Mouse (Mus musculus): Measurements from ENCODE around the gene Wfdc3. TPM values are rescaled to one million over a fixed set of nuclear protein-coding genes. Genes with fewer than 3 reads are reported as not detected.

Gene Wfdc3
- polyA plus RNA-seq (2015; fragmentation: Illumina TruSeq; extraction: RNeasy Lipid Tissue Mini Kit (QIAGEN cat#74804); ENCODE audit: low read depth, low replicate concordance), result 3.3 TPM

DNA sequence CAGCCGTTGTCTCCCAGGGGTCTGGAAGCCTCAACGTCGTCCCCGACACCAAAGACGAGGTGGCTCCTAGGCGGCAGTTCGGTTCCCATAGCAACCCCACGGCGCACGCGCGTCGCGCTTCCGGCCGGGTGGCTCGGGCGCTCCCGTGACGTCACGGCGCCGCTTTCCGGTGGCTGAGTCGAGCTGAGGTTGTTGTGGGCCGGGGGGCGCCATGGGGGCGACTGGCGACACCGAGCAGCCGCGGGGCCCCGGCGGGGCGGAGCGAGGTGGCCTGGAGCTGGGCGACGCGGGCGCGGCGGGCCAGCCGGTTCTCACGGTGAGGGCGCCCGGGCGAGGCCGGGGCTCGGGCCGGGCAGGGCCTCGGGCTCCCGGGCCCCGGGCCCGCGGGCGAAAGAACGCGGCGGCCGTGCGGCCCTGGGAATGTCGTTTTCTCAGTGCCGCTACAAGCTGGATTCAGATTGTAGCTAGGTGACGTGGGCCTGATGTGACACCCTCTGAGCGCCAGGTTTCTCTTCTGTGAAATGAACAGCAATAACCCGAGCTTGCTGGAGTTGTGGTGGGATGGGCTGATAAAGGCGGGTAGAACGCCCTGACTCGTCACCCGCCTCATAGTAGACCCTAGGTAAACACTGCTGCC, at the start of gene Wfdc3, which contains the start of gene Dnttip1:
Gene Wfdc3 (minus strand): TSS at position 89 of the 637 bp plus-strand sequence.
Gene Dnttip1 (plus strand): TSS at position 141 of the 637 bp plus-strand sequence.

DNA sequence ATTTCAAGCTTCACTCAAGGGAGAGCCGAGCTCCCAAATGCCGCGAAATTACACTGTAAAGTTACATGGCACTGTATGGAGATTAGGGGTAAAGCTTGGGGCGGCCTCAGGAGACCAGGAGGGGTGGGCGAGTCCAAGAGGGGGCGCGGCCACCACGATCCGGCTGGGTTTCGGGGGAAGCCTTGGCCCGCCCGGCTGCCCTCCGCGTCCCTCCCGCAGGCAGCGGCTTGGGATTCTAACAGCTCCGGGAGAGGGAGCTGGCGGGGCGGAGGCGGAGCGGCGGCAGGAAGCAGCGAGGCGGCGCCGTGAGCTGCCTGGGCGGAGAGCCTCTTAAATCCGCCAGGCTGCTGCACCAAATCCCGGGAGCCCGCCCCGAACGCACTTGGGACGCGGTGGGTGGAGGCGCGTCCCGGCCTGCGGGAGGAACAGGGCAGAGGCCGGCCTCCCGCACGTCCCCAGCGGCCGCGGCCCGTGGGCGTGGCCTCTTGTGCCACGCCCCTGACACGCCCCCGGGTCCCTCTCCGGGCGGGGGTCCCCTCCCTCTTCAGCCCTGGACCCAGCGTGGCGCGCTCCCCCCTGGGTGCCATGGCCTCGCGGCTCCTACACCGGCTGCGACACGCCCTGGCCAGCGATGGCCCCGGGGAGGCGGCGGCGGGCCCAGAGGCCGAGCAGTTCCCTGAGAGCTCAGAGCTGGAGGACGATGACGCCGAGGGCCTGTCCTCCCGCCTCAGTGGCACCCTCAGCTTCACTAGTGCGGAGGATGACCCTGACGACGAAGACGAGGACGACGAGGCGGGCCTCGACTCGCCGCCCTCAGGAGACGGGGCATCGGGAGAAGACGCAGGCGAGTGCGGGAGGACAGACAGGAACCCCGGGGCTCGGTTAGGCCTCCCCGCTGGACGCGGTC, 40.0 kb upstream of the Wfdc3 start, which contains the start of gene Snx21:
Gene Snx21 (plus strand): TSS at position 343 of the 907 bp plus-strand sequence.

DNA sequence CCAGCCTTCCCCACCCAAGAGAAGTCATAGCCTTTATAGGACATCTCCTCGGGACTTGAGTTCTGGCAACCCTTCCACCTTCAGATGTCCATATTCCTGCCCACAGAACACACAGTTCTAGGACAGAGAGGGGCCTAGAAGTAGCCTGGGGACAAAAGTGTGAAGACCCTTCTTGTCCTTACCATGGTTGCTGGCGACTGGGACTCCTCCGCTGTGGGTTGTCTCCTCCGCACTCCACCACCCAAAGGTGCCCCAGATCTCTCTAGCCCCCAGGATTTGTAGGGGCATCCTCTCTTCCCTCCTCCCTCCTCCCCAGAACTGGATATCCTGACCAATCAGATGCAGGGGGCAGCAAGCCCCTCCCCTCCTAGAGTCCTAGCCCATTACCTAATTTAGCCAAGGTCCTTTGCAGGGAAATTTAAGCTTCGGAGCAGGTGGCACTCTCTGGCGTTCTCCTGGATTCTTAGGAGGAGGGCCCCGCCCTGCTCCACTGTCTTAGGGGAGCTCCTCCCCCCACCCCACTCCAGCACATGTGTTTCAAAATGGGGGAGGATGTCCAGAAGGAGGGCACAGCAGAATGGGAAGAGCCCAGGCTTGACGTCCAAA, 33.9 kb upstream of the Wfdc3 start, which contains the start of gene Tnnc2:
Gene Tnnc2 (minus strand): TSS at position 487 of the 606 bp plus-strand sequence.

DNA sequence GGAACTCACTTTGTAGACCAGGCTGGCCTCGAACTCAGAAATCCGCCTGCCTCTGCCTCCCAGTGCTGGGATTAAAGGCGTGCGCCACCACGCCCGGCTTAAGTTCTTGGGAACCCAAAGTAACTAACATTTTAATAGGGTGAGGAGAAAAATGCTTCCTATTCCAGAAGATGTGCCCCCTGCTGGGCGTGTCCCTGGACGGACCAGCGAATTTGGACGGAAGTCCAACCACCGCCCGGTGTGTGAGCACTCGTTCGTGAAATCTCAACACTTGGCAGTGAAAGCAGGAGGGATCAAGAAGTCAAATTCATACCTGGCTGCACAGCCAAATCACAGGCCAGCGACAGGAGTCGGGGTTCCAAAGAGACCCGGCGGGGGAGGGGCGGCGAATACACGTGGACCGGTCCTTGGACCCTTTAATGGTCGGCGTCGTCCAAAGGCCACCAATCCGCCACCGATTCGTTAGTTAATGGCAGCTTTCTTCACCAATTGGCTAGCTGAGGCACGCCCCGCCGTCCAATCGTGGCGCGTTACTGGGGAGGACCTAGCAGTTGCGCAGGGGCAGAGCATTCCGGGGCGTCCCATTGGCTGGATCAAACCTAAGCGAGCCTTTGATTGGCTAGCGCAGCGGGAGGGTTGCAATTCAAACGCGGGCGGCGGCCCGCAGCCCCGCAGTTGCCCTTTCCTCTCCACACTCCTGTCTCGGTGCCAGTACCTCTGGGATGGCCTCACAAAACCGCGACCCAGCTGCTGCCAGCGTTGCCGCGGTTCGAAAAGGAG, 23.7 kb upstream of the Wfdc3 start, which contains the start of gene Ube2c:
Gene Ube2c (plus strand): TSS at position 641 of the 780 bp plus-strand sequence.

DNA sequence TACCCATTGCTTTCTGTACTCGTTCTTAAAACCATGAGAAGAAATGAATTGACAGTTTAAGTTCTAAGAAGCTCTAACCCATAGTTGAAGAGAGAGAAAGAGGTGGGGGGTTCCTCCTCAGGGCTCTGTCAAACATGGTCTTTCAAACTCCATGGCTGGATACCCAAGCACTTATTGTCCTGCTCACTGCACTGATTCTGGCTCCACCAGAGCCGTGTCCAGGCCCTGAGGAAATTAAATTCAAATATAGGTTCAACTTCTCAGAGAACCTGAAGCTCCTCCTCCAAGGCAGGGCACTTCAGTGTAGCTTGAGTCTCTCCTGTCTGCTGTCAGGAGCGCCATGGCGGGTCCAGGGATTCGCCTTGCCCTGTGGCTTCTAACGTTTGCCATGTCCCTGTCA, 30.7 kb downstream of the Wfdc3 start, which contains the start of gene Spint5:
Gene Spint5 (plus strand): TSS at position 301 of the 400 bp plus-strand sequence.

DNA sequence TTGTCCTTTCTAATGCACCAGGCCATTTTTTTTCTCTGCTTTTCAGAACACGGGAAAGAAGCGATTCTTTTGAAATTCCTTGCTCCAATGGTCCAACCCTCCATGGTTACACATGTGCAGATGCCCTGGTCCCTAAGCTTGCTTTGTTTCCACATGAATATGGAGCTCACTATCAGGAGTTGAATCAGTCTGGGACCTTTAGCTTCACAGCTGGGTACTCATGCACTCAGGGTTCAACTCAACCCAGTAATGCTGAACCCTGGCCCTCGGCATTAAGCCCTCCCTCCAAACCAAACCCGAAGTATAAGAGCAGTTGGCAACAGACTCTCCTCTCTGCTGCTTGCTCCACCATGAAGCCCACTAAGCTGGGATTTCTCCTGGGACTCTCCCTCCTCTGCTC, 47.5 kb downstream of the Wfdc3 start, which contains the start of gene Spint4:
Gene Spint4 (plus strand): TSS at position 301 of the 400 bp plus-strand sequence.

DNA sequence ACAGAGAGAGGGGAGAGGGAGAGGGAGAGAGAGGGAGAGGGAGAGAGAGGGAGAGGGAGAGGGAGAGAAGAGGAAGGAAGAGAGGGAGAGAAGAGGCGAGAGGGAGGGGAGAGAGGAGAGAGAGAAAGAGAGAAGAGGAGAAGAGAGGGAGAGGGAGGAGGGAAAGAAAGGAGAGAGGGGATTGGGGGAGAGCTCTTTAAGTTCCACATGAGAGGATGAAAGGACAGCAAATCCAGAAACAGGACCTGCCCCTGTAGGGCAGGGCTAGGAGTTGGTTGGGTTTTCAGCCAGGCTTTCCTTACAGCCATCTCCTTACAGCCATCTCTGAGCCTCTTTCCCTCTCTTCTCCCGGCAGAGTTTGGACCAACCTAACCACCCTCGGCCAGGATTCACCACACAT, 60.9 kb downstream of the Wfdc3 start, which contains the start of gene Wfdc13:
Gene Wfdc13 (plus strand): TSS at position 301 of the 400 bp plus-strand sequence.

Other genes with a start within 250 kb of the Wfdc3 start
- 56.1 TPM for gene Pigt, start 248.4 kb downstream of the Wfdc3 start, polyA plus RNA-seq (2015; fragmentation: Illumina TruSeq; extraction: RNeasy Lipid Tissue Mini Kit (QIAGEN cat#74804); ENCODE audit: low read depth, low replicate concordance)
- gene Wfdc2, start 183.5 kb downstream of the Wfdc3 start, polyA plus RNA-seq (2015; fragmentation: Illumina TruSeq; extraction: RNeasy Lipid Tissue Mini Kit (QIAGEN cat#74804); ENCODE audit: low read depth, low replicate concordance), result 2.5 TPM
- not detected for gene Spint3, start 172.5 kb downstream of the Wfdc3 start, polyA plus RNA-seq (2015; fragmentation: Illumina TruSeq; extraction: RNeasy Lipid Tissue Mini Kit (QIAGEN cat#74804); ENCODE audit: low read depth, low replicate concordance)
- not detected for gene Wfdc6a, start 160.5 kb downstream of the Wfdc3 start, polyA plus RNA-seq (2015; fragmentation: Illumina TruSeq; extraction: RNeasy Lipid Tissue Mini Kit (QIAGEN cat#74804); ENCODE audit: low read depth, low replicate concordance)
- gene Eppin, start 152.3 kb downstream of the Wfdc3 start, polyA plus RNA-seq (2015; fragmentation: Illumina TruSeq; extraction: RNeasy Lipid Tissue Mini Kit (QIAGEN cat#74804); ENCODE audit: low read depth, low replicate concordance), result not detected
- not detected for gene Wfdc6b, start 132.4 kb downstream of the Wfdc3 start, polyA plus RNA-seq (2015; fragmentation: Illumina TruSeq; extraction: RNeasy Lipid Tissue Mini Kit (QIAGEN cat#74804); ENCODE audit: low read depth, low replicate concordance)
- gene Wfdc8, start 132.3 kb downstream of the Wfdc3 start, polyA plus RNA-seq (2015; fragmentation: Illumina TruSeq; extraction: RNeasy Lipid Tissue Mini Kit (QIAGEN cat#74804); ENCODE audit: low read depth, low replicate concordance), result not detected
- not detected for gene Wfdc16, start 107.1 kb downstream of the Wfdc3 start, polyA plus RNA-seq (2015; fragmentation: Illumina TruSeq; extraction: RNeasy Lipid Tissue Mini Kit (QIAGEN cat#74804); ENCODE audit: low read depth, low replicate concordance)
- gene Wfdc10, start 89.9 kb downstream of the Wfdc3 start, polyA plus RNA-seq (2015; fragmentation: Illumina TruSeq; extraction: RNeasy Lipid Tissue Mini Kit (QIAGEN cat#74804); ENCODE audit: low read depth, low replicate concordance), result not detected
- gene Wfdc9, start 89.3 kb downstream of the Wfdc3 start, polyA plus RNA-seq (2015; fragmentation: Illumina TruSeq; extraction: RNeasy Lipid Tissue Mini Kit (QIAGEN cat#74804); ENCODE audit: low read depth, low replicate concordance), result not detected
- not detected for gene Wfdc11, start 71.8 kb downstream of the Wfdc3 start, polyA plus RNA-seq (2015; fragmentation: Illumina TruSeq; extraction: RNeasy Lipid Tissue Mini Kit (QIAGEN cat#74804); ENCODE audit: low read depth, low replicate concordance)
- gene Wfdc13, start 60.8 kb downstream of the Wfdc3 start, polyA plus RNA-seq (2015; fragmentation: Illumina TruSeq; extraction: RNeasy Lipid Tissue Mini Kit (QIAGEN cat#74804); ENCODE audit: low read depth, low replicate concordance), result not detected
- not detected for gene Spint4, start 47.4 kb downstream of the Wfdc3 start, polyA plus RNA-seq (2015; fragmentation: Illumina TruSeq; extraction: RNeasy Lipid Tissue Mini Kit (QIAGEN cat#74804); ENCODE audit: low read depth, low replicate concordance)
- gene Spint5, start 30.6 kb downstream of the Wfdc3 start, polyA plus RNA-seq (2015; fragmentation: Illumina TruSeq; extraction: RNeasy Lipid Tissue Mini Kit (QIAGEN cat#74804); ENCODE audit: low read depth, low replicate concordance), result not detected
- gene Dnttip1, start 52 bp upstream of the Wfdc3 start, polyA plus RNA-seq (2015; fragmentation: Illumina TruSeq; extraction: RNeasy Lipid Tissue Mini Kit (QIAGEN cat#74804); ENCODE audit: low read depth, low replicate concordance), result 27.1 TPM
- gene Ube2c, start 24.0 kb upstream of the Wfdc3 start, polyA plus RNA-seq (2015; fragmentation: Illumina TruSeq; extraction: RNeasy Lipid Tissue Mini Kit (QIAGEN cat#74804); ENCODE audit: low read depth, low replicate concordance), result 1.4 TPM
- gene Tnnc2, start 34.0 kb upstream of the Wfdc3 start, polyA plus RNA-seq (2015; fragmentation: Illumina TruSeq; extraction: RNeasy Lipid Tissue Mini Kit (QIAGEN cat#74804); ENCODE audit: low read depth, low replicate concordance), result 2.1 TPM
- gene Snx21, start 39.9 kb upstream of the Wfdc3 start, polyA plus RNA-seq (2015; fragmentation: Illumina TruSeq; extraction: RNeasy Lipid Tissue Mini Kit (QIAGEN cat#74804); ENCODE audit: low read depth, low replicate concordance), result 39.8 TPM
- gene Acot8, start 59.0 kb upstream of the Wfdc3 start, polyA plus RNA-seq (2015; fragmentation: Illumina TruSeq; extraction: RNeasy Lipid Tissue Mini Kit (QIAGEN cat#74804); ENCODE audit: low read depth, low replicate concordance), result 20.2 TPM
- gene Zswim3, start 59.2 kb upstream of the Wfdc3 start, polyA plus RNA-seq (2015; fragmentation: Illumina TruSeq; extraction: RNeasy Lipid Tissue Mini Kit (QIAGEN cat#74804); ENCODE audit: low read depth, low replicate concordance), result 6.9 TPM
- gene Zswim1, start 76.8 kb upstream of the Wfdc3 start, polyA plus RNA-seq (2015; fragmentation: Illumina TruSeq; extraction: RNeasy Lipid Tissue Mini Kit (QIAGEN cat#74804); ENCODE audit: low read depth, low replicate concordance), result 18.1 TPM
- not detected for gene Spata25, start 82.6 kb upstream of the Wfdc3 start, polyA plus RNA-seq (2015; fragmentation: Illumina TruSeq; extraction: RNeasy Lipid Tissue Mini Kit (QIAGEN cat#74804); ENCODE audit: low read depth, low replicate concordance)
- 111 TPM for gene Ctsa, start 86.9 kb upstream of the Wfdc3 start, polyA plus RNA-seq (2015; fragmentation: Illumina TruSeq; extraction: RNeasy Lipid Tissue Mini Kit (QIAGEN cat#74804); ENCODE audit: low read depth, low replicate concordance)
- gene Neurl2, start 87.5 kb upstream of the Wfdc3 start, polyA plus RNA-seq (2015; fragmentation: Illumina TruSeq; extraction: RNeasy Lipid Tissue Mini Kit (QIAGEN cat#74804); ENCODE audit: low read depth, low replicate concordance), result 2.1 TPM
- 91.8 TPM for gene Pltp, start 111.8 kb upstream of the Wfdc3 start, polyA plus RNA-seq (2015; fragmentation: Illumina TruSeq; extraction: RNeasy Lipid Tissue Mini Kit (QIAGEN cat#74804); ENCODE audit: low read depth, low replicate concordance)
- 38.3 TPM for gene Pcif1, start 133.4 kb upstream of the Wfdc3 start, polyA plus RNA-seq (2015; fragmentation: Illumina TruSeq; extraction: RNeasy Lipid Tissue Mini Kit (QIAGEN cat#74804); ENCODE audit: low read depth, low replicate concordance)
- 15.6 TPM for gene Zfp335, start 165.8 kb upstream of the Wfdc3 start, polyA plus RNA-seq (2015; fragmentation: Illumina TruSeq; extraction: RNeasy Lipid Tissue Mini Kit (QIAGEN cat#74804); ENCODE audit: low read depth, low replicate concordance)
- gene Mmp9, start 194.8 kb upstream of the Wfdc3 start, polyA plus RNA-seq (2015; fragmentation: Illumina TruSeq; extraction: RNeasy Lipid Tissue Mini Kit (QIAGEN cat#74804); ENCODE audit: low read depth, low replicate concordance), result 1.7 TPM
- gene Slc12a5, start 214.9 kb upstream of the Wfdc3 start, polyA plus RNA-seq (2015; fragmentation: Illumina TruSeq; extraction: RNeasy Lipid Tissue Mini Kit (QIAGEN cat#74804); ENCODE audit: low read depth, low replicate concordance), result 298 TPM